Mouse (Mus musculus) heart, adult 2 months (tissue): ENCODE measurements at regions not wholly inside any gene's neighbourhood (a gene's known extent, or its start where the extent isn't known, plus 50 kb on each side); places are given as distances from the start of the nearest gene placed in this dataset.

ENCODE experiments used
- CTCF ChIP-seq: fragments of 200-600 bp; IDR thresholded peaks from 2 replicates; pipeline ENCODE4 v1.8.1; 2022; ENCODE audit warnings: antibody characterized with exemption, mild to moderate bottlenecking, moderate library complexity
- POLR2A ChIP-seq: fragments of 200-500 bp; IDR thresholded peaks from 2 replicates; pipeline ENCODE4 v1.6.1; 2011; ENCODE audit warnings: mild to moderate bottlenecking, low read depth, low read length, control low read depth; ENCODE audit not compliant: insufficient read depth

DNA sequence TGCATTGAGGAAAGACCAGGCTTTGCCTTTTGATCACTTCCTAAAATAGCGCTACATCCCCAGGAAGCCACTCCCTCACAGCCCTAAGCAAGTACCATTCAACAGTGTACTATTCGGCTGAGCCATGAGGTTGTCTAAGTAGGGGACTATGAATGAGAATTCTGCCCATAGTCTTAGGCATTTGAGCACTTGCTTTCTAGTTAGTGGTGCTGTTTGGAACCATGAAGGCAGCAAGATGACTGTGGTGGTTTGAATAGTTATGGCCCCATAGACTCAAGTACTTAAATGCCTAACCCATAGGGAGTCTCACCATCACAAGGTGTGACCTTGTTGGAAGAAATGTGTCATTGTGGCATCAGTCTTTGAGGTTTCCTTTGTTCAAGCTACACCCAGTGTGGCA, 464.2 kb downstream of the Pdcd6ip start:
- TF ChIP-seq CTCF, result no peak
- no peak for TF ChIP-seq POLR2A
